Mouse (Mus musculus) liver, postnatal 0 days (tissue): ENCODE data around the gene Il4ra.

Experiments used
- CTCF ChIP-seq: sonication (generic); IDR thresholded peaks from 2 replicates; pipeline ENCODE4 v1.5.1; 2016; ENCODE audit warnings: antibody characterized with exemption, low read depth
- EP300 ChIP-seq: IDR thresholded peaks from 2 replicates; pipeline ENCODE4 v1.6.1; 2016; ENCODE audit warnings: antibody characterized with exemption, low read depth, mild to moderate bottlenecking

DNA sequence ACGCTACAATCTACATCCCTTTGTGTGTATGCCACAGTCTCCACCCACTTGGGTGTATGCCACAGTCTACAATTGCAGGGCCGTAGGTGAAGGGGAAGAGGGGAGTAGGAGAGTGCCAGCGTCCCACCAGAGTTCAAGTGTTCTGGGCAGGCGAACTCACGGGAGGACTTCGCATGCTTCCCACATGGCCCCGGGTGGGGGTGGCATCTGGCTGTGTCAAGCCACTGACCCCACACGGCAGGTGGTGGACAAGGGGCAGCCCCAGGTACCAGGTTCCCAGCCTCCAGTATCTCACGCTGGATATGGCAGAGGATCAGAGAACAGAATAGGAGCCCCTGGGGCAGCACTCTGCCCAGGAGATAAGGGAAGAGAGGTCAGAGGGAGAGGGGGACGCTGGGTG lies 46.4 kb upstream of the Il4ra start:
- no peak for TF ChIP-seq CTCF
- TF ChIP-seq EP300 = no peak
